Mouse (Mus musculus): ENCODE results near the gene Eloa.

DNA sequence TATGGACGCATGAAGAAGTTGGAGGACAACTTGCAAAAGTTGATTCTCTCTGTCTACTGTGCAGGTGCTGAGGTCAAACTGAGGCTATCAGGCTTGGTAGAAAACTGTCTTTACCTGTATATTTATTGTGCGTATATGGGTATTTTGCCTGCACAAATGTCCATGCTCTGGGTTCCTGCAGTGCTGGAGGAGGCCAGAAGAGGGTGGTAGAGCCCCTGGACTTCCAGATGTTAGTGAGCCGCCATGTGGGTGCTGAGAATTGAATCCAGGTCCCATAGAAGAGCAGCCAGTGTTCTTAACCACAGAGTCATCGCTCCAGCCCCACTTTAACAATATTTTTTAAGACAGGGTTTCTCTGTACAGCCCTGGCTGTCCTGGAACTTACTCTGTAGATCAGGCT is 41.6 kb upstream of the Eloa start:
- no peak for TF ChIP-seq GATA1 (IDR thresholded peaks at IDR 0.05; ENCODE audit: borderline replicate concordance, low read length)
- TF ChIP-seq FLI1 (IDR thresholded peaks at IDR 0.05; ENCODE audit: low read length): no peak

All from megakaryocyte, embryonic 14.5 days (primary cell).